Mouse (Mus musculus) activated CD4-positive, CD25-positive, alpha-beta regulatory T cell, adult 9 weeks (primary cell): ENCODE measurements around the gene Sumo2. TPM values are rescaled to one million over a fixed set of nuclear protein-coding genes. Genes with fewer than 3 reads are reported as not detected.

Experiments
- polyA plus RNA-seq: library from polyadenylated mRNA; unstranded; fragments of 100-300 nt; shearing (Covaris generic); gene quantifications from one replicate; pipeline ENCODE4 v1.2.1, GENCODE M21; 2017

Sumo2 gene
- 787 TPM for polyA plus RNA-seq

DNA sequence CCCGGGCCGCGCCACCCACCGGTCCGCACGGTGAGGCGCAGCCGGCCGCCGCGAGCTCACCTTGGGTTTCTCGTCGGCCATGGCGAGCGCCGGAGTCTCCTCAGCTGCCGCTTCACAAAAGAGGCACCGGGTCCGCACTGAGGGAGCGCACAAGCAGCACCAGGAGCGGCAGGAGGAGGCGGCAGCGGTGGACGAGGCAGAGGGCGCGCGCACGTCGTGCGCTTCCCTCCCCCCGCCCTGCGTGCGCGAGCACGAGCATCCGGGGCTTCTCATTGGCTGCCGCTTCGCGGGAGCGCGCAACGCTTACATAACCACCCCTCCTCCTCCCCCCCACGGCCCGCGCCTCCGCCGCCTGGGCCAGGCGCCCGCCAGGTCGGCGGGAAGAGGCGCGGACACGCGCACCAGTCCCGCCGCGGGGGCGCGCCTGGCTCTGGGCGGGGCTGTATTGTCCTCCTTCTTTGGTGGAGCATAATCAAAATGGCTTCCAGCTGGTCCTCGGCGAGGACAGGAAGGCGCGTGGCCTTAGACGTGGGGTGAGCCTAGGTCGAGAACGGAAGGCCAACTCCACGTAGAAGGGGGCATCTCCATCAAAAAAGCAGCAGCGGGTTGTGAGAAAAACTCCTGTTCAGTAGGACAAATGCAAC, at the start of gene Sumo2:
Gene Sumo2 (minus strand): TSS at position 239 of the 644 bp plus-strand sequence.

DNA sequence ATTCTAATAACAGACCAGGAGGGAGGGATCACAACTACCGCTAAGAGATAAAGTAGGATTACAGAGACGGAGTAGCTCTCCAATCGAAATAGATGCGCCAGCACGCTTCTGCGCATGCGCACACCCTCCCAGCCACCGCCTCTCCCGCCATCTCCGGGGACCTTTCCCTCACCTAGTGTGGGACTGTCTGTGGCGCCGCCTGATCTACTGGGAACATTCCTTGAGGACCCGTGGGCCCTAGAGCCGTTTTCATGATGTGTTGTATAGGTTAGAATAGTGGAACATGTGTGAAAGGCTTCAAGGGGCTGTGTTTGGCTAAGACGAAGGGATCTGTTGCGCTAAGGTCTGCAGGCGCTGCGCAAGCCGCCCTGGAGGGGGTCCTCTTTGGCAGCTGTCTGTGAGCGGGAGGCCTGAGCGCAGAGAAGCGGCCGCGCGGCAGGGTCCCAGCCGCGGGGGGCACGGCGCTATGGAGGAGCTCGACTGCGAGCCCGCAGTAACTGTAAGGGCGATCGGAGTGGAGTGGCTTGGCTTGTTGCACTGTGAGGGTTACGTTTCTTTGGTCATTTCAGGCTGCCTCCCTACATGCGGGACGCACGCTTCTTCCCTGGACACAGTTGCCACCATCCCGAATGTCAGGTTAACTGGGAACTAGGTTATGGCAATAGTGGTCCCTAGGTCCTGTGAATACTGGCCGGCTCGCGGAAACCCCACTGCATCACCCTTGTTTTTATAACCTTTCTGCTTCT, 28.2 kb upstream of the Sumo2 start, which contains the start of gene Nup85:
Gene Nup85 (plus strand): TSS at position 371 of the 746 bp plus-strand sequence.

DNA sequence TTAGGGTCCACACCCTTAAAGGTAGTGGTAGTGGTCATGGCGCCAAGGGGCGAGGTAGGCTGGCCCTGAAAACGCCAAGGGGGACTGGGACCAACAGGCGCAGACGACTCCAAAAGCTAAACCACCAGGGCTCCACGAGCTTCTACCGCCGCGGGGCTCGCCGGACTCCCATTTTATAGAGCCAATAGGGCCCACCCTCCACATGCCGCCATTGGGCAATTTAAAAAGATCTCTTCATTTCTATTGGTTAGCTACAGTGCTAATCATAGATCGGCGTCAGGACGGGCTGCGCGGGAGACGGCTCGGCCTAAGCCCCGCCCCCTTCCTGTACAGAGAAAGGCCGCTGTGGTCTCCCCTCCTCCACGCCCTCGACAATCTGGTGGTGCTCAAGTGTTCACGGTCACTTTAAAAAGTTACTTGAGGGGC, 21.8 kb downstream of the Sumo2 start, which contains the start of gene Jpt1:
Gene Jpt1 (minus strand): TSS at position 150 of the 426 bp plus-strand sequence.

DNA sequence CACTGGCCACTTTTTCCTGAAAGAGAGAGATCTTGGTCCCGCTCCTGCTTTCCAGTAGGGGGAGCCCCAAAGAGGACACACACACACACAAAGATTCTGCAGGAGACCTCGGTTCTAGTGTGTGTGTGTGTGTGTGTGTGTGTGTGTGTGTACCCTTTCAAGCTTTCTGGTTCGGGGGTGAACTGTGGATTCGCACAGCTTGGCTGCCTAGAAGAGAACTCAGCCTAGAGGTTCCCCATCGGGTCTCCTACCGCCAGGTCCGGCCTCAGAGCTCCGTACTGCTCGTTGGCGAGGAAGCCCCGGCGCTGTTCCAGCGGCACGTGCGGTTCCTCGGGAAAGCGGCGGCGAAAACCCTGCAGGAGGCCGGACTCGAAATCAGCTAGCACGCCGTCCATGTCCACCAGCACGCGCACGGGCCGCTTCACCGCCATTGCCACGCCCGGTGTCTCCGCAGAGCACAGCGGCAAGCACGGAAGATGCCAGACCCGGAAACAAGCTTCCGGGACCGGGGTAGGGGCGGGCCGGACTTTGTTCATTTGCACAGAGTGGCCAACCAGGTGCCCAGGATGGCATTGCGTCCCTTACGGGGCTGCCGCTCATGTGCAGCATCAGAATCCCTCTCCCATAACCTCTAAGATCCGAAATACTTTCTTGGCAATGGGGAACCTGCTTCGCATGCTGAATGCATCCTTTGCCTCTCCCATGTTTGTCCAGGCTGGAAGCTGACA, 44.6 kb downstream of the Sumo2 start, which contains the start of gene Nt5c:
Gene Nt5c (minus strand): TSS at position 507 of the 728 bp plus-strand sequence.

DNA sequence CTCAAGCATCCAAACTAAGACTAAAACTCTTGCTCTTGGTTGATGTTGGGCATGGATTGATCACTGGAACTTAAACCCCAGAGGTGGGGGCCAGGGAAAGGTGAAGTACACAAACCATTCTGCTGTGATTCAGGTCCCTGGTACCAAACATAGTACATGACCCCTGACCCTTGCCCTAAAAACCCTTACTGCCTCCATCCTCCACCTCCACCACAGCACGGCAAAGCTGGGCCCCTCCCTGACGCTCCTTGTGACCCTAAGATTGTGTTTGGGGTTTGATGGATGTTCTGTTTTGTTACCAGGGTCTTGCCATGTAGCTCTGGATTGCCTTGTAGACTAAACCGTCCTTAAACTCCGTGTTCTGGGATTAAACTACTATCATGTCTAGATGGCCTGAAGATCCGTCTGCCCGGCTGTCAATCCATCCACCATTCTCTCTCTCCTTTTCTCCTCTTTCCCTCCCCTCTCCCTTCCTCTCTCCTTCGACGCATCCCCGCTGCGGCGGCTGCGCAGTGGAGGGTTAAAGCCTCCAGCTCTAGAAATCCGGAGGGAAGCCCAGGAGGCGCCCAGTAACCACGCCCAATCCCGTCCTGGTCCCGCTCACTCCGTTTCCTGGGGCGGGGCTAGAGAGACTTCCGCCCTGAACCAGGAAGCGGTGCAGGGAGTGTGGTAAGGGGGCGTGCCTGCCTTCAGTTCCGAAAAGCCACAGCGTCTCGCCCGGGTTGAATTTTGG, 60.9 kb downstream of the Sumo2 start, which contains the start of gene Armc7:
Gene Armc7 (plus strand): TSS at position 643 of the 733 bp plus-strand sequence.

Other genes with a start within 250 kb of the Sumo2 start
- gene Fads6, start 238.6 kb downstream of the Sumo2 start, polyA plus RNA-seq: 1.2 TPM
- gene Otop2, start 229.1 kb downstream of the Sumo2 start, polyA plus RNA-seq: not detected
- gene Ush1g, start 214.2 kb downstream of the Sumo2 start, polyA plus RNA-seq: not detected
- not detected for gene Otop3, start 201.5 kb downstream of the Sumo2 start, polyA plus RNA-seq
- gene Hid1, start 168.5 kb downstream of the Sumo2 start, polyA plus RNA-seq: 3.7 TPM
- gene Cdr2l, start 154.4 kb downstream of the Sumo2 start, polyA plus RNA-seq: not detected
- gene Mrpl58, start 132.5 kb downstream of the Sumo2 start, polyA plus RNA-seq: 163 TPM
- gene Atp5h, start 116.3 kb downstream of the Sumo2 start, polyA plus RNA-seq: 739 TPM
- 3.2 TPM for gene Kctd2, start 116.1 kb downstream of the Sumo2 start, polyA plus RNA-seq
- 0.13 TPM for gene Trim80, start 95.7 kb downstream of the Sumo2 start, polyA plus RNA-seq
- gene Slc16a5, start 73.8 kb downstream of the Sumo2 start, polyA plus RNA-seq: 6.2 TPM
- 90.8 TPM for gene Armc7, start 60.6 kb downstream of the Sumo2 start, polyA plus RNA-seq
- 379 TPM for gene Nt5c, start 44.4 kb downstream of the Sumo2 start, polyA plus RNA-seq
- 580 TPM for gene Jpt1, start 21.9 kb downstream of the Sumo2 start, polyA plus RNA-seq
- 81.5 TPM for gene Nup85, start 28.2 kb upstream of the Sumo2 start, polyA plus RNA-seq
- gene Mrps7, start 67.6 kb upstream of the Sumo2 start, polyA plus RNA-seq: 61.6 TPM
- gene Gga3, start 67.8 kb upstream of the Sumo2 start, polyA plus RNA-seq: 61.9 TPM
- 204 TPM for gene Mif4gd, start 76.7 kb upstream of the Sumo2 start, polyA plus RNA-seq
- gene Slc25a19, start 92.0 kb upstream of the Sumo2 start, polyA plus RNA-seq: 76.3 TPM
- gene Grb2, start 172.3 kb upstream of the Sumo2 start, polyA plus RNA-seq: 10.4 TPM
- 34.3 TPM for gene Tmem94, start 229.2 kb upstream of the Sumo2 start, polyA plus RNA-seq